Mouse (Mus musculus) hindbrain, embryonic 16.5 days (tissue): ENCODE results near the gene Eid1. TPM values are rescaled to one million over a fixed set of nuclear protein-coding genes. Genes with fewer than 3 reads are reported as not detected.

ENCODE experiments used
- ATAC-seq: fragments of 200-750 bp; cut with Nextera tagmentation; 2 replicates; pipeline ENCODE4 v1.8.0; 2017; ENCODE audit warnings: moderate TSS enrichment, moderate library complexity
- H3K27ac ChIP-seq: fragments of 300-500 bp; sonication (generic); 2 replicates; pipeline ENCODE4 v1.5.1; 2014; ENCODE audit warnings: low read depth, mild to moderate bottlenecking, control low read depth, low read length, moderate library complexity
- H3K27me3 ChIP-seq: fragments of 300-500 bp; sonication (generic); replicated peaks from 2 replicates; pipeline ENCODE4 v1.6.1; 2014; ENCODE audit warnings: low read length; ENCODE audit not compliant: control insufficient read depth, insufficient read depth
- H3K36me3 ChIP-seq: fragments of 300-500 bp; sonication (generic); 2 replicates; pipeline ENCODE4 v1.6.1; 2014; ENCODE audit warnings: mild to moderate bottlenecking, low read length, moderate library complexity, mixed read lengths; ENCODE audit not compliant: control insufficient read depth, insufficient read depth
- H3K4me1 ChIP-seq: fragments of 300-500 bp; sonication (generic); 2 replicates; pipeline ENCODE4 v1.6.1; 2014; ENCODE audit warnings: low read depth, low read length; ENCODE audit not compliant: control insufficient read depth, insufficient read depth
- H3K4me2 ChIP-seq: fragments of 300-500 bp; sonication (generic); 2 replicates; pipeline ENCODE4 v1.6.1; 2014; ENCODE audit warnings: mild to moderate bottlenecking, low read length, control low read depth, moderate library complexity
- H3K4me3 ChIP-seq: fragments of 300-500 bp; sonication (generic); 2 replicates; pipeline ENCODE4 v1.5.1; 2014; ENCODE audit warnings: mild to moderate bottlenecking, low read length, control low read depth, moderate library complexity
- H3K9ac ChIP-seq: fragments of 300-500 bp; sonication (generic); 2 replicates; pipeline ENCODE4 v1.6.1; 2014; ENCODE audit warnings: low read depth, mild to moderate bottlenecking, control low read depth, low read length, moderate library complexity
- H3K9me3 ChIP-seq: fragments of 300-500 bp; sonication (generic); 2 replicates; pipeline ENCODE4 v1.6.1; 2014; ENCODE audit warnings: mild to moderate bottlenecking, low read length, moderate library complexity; ENCODE audit not compliant: control insufficient read depth
- WGBS: fragments of 180-500 bp; shearing (Covaris S2); extraction: QIAGEN DNeasy Blood & Tissue Kit; methylation state at CpG from one replicate; pipeline ENCODE4 v1.1.7; 2014; 5-methylcytosine and 5-hydroxymethylcytosine counted together
- polyA plus RNA-seq: library from polyadenylated mRNA; unstranded; fragments of >200 nt; fragmentation: Nextera tagmentation; extraction: Ambion mirVana; gene quantifications from 2 replicates; pipeline ENCODE4 v1.2.1, GENCODE M21; 2015

The Eid1 gene
- polyA plus RNA-seq, 1 experiment from 2014 or later = 390 TPM

DNA sequence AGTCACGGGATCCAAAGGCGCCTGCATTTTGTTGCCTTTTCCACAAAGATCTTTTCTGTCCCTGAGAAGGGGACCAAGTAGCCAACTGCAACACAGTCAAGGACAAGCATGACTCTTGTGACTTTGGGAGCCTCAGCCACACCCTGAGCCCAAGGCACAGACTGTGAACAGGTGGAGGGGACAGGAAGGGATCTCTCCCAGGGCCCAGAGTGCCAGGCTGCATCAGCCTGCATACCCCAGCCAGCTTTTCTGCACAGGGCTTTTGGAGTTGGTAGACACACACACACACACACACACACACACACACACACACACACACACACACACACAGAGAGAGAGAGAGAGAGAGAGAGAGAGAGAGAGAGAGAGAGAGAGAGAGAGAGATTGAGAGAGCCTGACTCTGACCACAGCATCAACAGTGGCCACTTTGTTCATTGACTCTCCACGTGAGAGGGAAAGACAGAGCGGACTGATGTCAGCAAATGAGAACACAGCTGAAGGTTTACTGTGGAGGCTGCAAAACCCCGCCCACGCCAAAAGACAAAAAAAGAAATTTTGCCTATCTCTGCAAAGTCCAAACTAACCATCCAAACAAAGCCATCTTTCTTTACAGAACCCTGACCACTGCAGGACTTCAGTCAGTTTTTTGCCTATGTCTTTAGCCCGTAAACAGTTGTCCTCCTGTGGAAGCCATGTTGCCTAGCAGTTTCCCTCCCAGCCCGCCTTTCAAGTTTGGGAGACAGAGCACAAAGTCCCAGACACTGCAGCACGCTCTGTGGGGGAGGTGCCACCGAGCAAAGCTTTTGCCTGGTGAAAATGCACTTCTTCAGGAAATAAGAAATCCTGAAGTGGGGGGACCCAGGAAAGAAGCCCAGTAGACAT is 11.9 kb downstream of the Eid1 start:
- Histone ChIP-seq H3K4me2 (no peak overlapping the region), H3K4me1 (no peaks in the 10 kb centered on the region), H3K9ac (no peak overlapping the region), H3K9me3 (no peaks in the 10 kb centered on the region), H3K27ac (peak overlapping the region; percentile 6; the same call in 1 of the 2 replicates), H3K27me3 (no peaks in the 10 kb centered on the region), H3K36me3 (no peaks in the 10 kb centered on the region), H3K4me3 (no peak overlapping the region)
- peak; percentile 69; the same call in 1 of the 2 replicates for ATAC-seq
- 58% methylated on average over 10 of the region's 10 CpGs for WGBS

DNA sequence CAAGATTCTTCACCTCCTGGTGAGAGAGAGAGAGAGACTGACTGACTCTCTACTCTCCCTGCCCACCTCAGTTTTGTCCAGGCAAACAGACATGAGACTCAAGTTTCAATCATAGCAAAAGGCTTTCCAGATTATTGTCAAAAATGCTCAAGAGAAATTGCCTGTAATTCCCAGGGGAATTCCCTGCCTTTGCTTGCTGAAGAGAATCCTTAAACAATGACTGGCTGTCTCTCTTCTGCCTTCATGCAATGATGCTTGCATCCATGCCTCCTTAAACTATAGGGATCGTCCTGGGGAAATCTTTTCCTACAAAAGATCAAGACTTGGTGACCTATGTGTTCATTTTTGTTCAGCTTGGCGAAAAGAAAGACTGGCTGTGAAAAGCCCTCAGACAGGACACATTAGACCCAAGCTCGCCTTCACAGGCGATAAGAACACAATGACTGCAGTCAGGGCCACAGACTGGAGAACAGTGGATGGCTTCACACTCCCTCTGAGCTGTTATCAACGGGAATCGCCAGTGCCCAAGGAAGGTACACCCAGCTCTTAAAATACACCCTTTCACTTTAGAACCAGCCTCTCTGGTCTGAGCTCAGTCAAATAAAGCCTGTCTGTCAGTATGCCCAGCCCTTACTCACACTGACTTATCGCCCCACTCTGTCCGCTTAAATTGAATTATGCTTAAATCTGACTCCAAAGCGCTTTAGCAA is 12.7 kb downstream of the Eid1 start:
- Histone ChIP-seq H3K9ac (no peak overlapping the region), H3K9me3 (no peaks in the 10 kb centered on the region), H3K4me3 (no peak overlapping the region), H3K27ac (peak overlapping the region; percentile 24; the same call in 1 of the 2 replicates), H3K27me3 (no peaks in the 10 kb centered on the region), H3K4me2 (no peak overlapping the region), H3K4me1 (no peaks in the 10 kb centered on the region), H3K36me3 (no peaks in the 10 kb centered on the region)
- ATAC-seq = no peak
- WGBS = 54% methylated on average over 9 of the region's 9 CpGs

DNA sequence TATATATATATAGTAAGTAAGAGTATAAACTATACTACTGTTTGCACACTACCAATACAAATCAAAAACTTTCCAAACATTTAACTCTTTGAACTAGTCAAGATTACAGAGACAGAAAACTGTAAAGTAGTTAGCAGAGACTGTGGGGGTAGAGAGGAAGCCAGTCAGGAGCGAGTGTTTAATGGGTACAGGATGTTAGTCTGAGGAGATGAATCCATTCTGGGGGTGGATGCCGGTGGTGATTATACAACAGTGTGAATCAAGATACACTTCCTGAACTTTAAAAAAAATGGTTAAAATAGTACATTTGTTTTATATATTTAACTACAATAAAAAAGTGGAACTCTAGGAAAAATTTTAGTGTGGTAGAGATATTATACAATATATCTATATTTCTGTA is 19.1 kb downstream of the Eid1 start:
- Histone ChIP-seq H3K27me3 (no peaks in the 10 kb centered on the region), H3K4me2 (no peak overlapping the region), H3K4me3 (no peak overlapping the region), H3K4me1 (no peaks in the 10 kb centered on the region), H3K27ac (no peak overlapping the region), H3K36me3 (no peaks in the 10 kb centered on the region), H3K9ac (no peak overlapping the region), H3K9me3 (no peaks in the 10 kb centered on the region)
- no peak for ATAC-seq
- WGBS = 80% methylated on average over 2 of the region's 2 CpGs

DNA sequence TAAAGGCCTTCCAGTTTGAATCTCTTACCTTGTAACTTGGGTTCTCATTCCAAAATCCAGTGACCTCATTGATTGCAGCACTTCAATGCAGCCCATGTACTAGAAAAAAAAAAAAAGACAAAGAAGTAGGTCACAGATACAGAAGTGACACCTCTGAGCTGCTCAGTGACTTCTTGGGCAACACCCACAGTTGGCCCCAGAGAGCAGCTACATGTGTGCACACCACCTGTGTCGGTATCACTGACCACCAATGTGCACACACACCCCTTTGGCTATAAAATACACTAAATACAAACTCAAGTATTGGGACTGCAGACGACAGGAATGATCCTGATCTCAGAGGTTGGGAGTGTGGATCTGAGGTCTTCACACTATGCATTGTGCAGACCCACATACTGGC is 21.9 kb downstream of the Eid1 start:
- ATAC-seq = no peak
- Histone ChIP-seq H3K27ac (no peak overlapping the region), H3K9me3 (no peaks in the 10 kb centered on the region; the same call in 1 of the 2 replicates), H3K4me3 (no peak overlapping the region), H3K4me1 (no peaks in the 10 kb centered on the region), H3K36me3 (no peaks in the 10 kb centered on the region), H3K27me3 (no peaks in the 10 kb centered on the region), H3K4me2 (no peak overlapping the region), H3K9ac (no peak overlapping the region)
- 80% methylated on average over 2 of the region's 2 CpGs for WGBS

DNA sequence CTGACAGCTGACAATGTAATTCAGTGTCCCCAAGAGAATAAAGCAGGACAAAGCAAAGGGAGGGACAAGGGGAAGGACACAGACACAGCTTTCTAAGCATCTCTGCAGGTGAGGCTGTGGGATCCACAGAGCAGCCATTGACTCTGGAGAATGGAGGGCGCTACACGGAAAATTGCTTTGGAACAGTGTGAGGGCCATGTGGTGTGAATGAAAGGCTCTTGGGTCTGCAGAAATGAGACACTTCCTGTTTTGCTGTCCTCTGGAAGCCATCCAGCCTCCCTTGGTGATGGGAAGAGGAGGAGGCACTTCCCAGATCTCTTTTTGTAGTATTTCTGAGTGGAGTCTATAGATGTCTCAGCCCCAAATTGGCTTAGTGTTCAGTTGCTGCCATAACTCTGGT is 23.3 kb downstream of the Eid1 start:
- ATAC-seq = peak; percentile 30; the same call in 1 of the 2 replicates

DNA sequence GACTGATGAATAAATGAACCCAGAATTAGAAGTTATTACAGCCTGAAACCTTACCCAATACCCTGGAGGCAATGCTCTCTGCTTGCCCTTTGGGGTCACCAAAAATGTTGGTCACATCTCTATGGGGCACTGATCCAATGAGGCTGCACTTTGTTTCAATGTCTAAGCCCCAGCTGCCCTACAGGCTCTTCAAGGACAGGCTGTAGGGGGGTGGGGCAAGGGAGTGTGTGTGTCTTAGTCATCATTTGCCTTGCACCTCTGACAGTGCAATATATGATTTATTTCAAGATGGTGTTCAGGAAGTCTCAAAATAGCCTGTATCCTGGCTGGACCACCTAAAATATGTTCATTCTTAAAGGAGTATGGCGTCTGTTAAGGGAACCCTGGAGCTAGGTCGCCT is 28.7 kb downstream of the Eid1 start:
- H3K9me3 ChIP-seq = no peaks in the 10 kb centered on the region; the same call in 1 of the 2 replicates
- H3K9ac ChIP-seq = no peak overlapping the region
- no peaks in the 10 kb centered on the region for H3K36me3 ChIP-seq
- H3K27me3 ChIP-seq = no peaks in the 10 kb centered on the region
- no peak overlapping the region for H3K4me2 ChIP-seq
- H3K27ac ChIP-seq = no peak overlapping the region
- ATAC-seq = no peak
- H3K4me1 ChIP-seq = peaks cover 8% of the 10 kb centered on the region; the same call in 1 of the 2 replicates
- H3K4me3 ChIP-seq = no peak overlapping the region
- 90% methylated on average over 2 of the region's 2 CpGs for whole genome bisulfite sequencing

More for the DNA sequence above, 23.3 kb downstream of the Eid1 start:
- WGBS = 29% methylated on average over 2 of the region's 2 CpGs
- H3K9me3 ChIP-seq = no peaks in the 10 kb centered on the region; the same call in 1 of the 2 replicates
- no peaks in the 10 kb centered on the region for H3K27me3 ChIP-seq
- no peaks in the 10 kb centered on the region for H3K4me1 ChIP-seq
- H3K36me3 ChIP-seq = no peaks in the 10 kb centered on the region
- H3K27ac ChIP-seq = no peak overlapping the region
- no peak overlapping the region for H3K4me3 ChIP-seq
- no peak overlapping the region for H3K4me2 ChIP-seq
- H3K9ac ChIP-seq = no peak overlapping the region

DNA sequence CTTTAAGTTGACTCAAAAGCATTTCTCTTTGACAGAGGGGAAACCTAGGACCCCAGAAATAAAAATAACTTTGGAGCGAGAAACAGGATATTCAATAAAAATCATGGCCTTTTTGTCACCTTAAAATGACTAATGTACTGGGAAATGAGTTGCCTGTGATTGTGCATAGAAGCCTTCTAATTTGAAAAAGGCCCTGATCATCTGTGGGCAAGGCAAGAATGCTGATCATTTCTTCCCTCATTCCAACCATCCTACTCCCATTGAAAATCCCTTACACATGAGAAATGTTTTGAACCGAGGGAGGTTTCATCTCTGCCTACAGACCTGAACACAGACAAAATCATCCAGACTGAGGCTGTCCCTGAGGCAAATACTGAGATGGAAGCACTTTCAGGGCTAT is 30.0 kb downstream of the Eid1 start:
- no peak overlapping the region for H3K4me2 ChIP-seq
- peaks cover 8% of the 10 kb centered on the region; the same call in 1 of the 2 replicates for H3K4me1 ChIP-seq
- 84% methylated on average over 2 of the region's 2 CpGs for WGBS
- no peak overlapping the region for H3K27ac ChIP-seq
- no peak for ATAC-seq
- H3K36me3 ChIP-seq = no peaks in the 10 kb centered on the region
- H3K4me3 ChIP-seq = no peak overlapping the region
- no peaks in the 10 kb centered on the region for H3K27me3 ChIP-seq
- no peak overlapping the region for H3K9ac ChIP-seq
- no peaks in the 10 kb centered on the region; the same call in 1 of the 2 replicates for H3K9me3 ChIP-seq

DNA sequence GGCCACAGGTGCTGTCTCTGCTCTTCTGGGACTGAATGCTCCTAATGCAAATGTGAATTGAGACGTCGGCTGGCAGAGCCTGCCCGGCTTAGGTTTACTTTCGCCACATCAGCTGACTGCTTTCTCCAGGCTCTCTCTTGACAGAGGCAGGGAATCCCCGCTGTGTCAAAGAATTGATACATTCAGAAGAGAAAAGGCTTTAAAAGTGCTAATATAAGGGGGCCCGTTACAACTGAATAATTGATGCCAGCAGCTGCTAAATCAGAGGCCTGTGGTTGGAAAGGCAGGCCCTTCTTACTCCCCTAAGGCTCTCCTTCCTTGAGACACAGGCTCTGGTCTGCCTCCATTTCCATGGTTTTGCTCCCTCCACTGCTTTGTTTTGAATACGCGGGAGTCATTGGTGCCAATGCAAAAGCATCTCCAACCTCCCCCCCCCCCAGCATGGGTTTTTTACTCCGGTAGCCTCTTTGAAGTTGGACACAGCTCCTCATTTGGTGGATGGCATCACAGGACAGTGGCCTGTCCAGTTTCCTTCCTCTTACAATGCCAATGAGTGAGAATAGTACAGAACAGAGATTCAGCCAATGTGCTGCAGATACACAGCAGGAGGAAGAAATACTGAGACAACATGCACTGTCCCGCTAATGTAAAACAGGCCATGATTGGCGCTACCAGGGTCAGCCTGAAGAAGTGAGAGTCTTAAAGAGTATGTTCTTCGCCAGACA is 32.2 kb downstream of the Eid1 start:
- 27% methylated on average over 12 of the region's 12 CpGs for WGBS
- H3K4me1 ChIP-seq = peaks cover 8% of the 10 kb centered on the region; the same call in 1 of the 2 replicates
- H3K36me3 ChIP-seq = no peaks in the 10 kb centered on the region
- no peak overlapping the region for H3K4me2 ChIP-seq
- H3K4me3 ChIP-seq = no peak overlapping the region
- peak; percentile 68 for ATAC-seq
- no peaks in the 10 kb centered on the region for H3K9me3 ChIP-seq
- no peak overlapping the region for H3K27ac ChIP-seq
- H3K27me3 ChIP-seq = no peaks in the 10 kb centered on the region
- H3K9ac ChIP-seq = no peak overlapping the region; the same call in 1 of the 2 replicates
